In genomic region chr7:35118841-35119413, GRCm38 (mm10) we compare ENCODE assay signal across 8 mouse cellular contexts. TPM values are rescaled to one million over a fixed set of nuclear protein-coding genes. Genes with fewer than 3 reads are reported as not detected.
DNase-seq lines count a peak whose midpoint lies in the region; ATAC-seq lines count a peak whose summit lies in the region.

Gene Cebpa, plus strand, starts transcription at chr7:35119293.

- DNase-seq in MEL-GATA-1-ER (ENCODE audit: extremely low read depth, low read depth) = peak; percentile 67
- peak; percentile 84 for DNase-seq in cerebellum, adult 9-10 months
- DNase-seq in frontal cortex, postnatal 14 days (ENCODE audit: low spot score in 2 of 2) = peak; percentile 85 to 88
- peak; percentile 95 to 96 for DNase-seq in layer of hippocampus, postnatal 14 days (ENCODE audit: low spot score in 2 of 2)
- DNase-seq in lung, postnatal 10 days = peak; percentile 97
- DNase-seq in ovary, postnatal 14 days (ENCODE audit: low spot score) = peak; percentile 99
- DNase-seq in thymus, postnatal 10 days (ENCODE audit: low spot score in 2 of 2) = peak; percentile 59 to 75

- H3K4me2 ChIP-seq in hindbrain, embryonic 12.5 days (replicated peaks) = peak within 1 kb of the TSS; percentile 96

- no peak within 1 kb of the TSS for H3K27ac ChIP-seq in hindbrain, embryonic 12.5 days

- peak within 1 kb of the TSS; percentile 59 for H3K9ac ChIP-seq in hindbrain, embryonic 12.5 days

- H3K4me1 ChIP-seq in hindbrain, embryonic 12.5 days = peaks cover 26% of the 10 kb centered on the region

- no peaks in the 10 kb centered on the region for H3K9me3 ChIP-seq in hindbrain, embryonic 12.5 days (replicated peaks)

- H3K4me3 ChIP-seq in hindbrain, embryonic 12.5 days = peak within 1 kb of the TSS; percentile 45

- peaks cover 81% of the 10 kb centered on the region for H3K27me3 ChIP-seq in hindbrain, embryonic 12.5 days

- ATAC-seq in hindbrain, embryonic 12.5 days (ENCODE audit: low FRiP score) = peak; percentile 93

- under 1% methylated on average over 49 of the region's 50 CpGs for WGBS in hindbrain, embryonic 12.5 days

- H3K36me3 ChIP-seq in hindbrain, embryonic 12.5 days = no peaks in the 10 kb centered on the region

RNA-seq across cellular contexts. Expression of gene Cebpa, which starts in this region (rescaled TPM):
- polyA plus RNA-seq in hindbrain, embryonic 12.5 days (2016; fragmentation: Nextera tagmentation; extraction: Ambion mirVana) = 0.96 and 1.6 TPM in 2 replicates
- total RNA-seq in layer of hippocampus, postnatal 14 days (2021) = 10 to 100 TPM; 16.4 to 16.9 TPM
